17 mouse cellular contexts compared by ENCODE assay signal in the genomic region with DNA sequence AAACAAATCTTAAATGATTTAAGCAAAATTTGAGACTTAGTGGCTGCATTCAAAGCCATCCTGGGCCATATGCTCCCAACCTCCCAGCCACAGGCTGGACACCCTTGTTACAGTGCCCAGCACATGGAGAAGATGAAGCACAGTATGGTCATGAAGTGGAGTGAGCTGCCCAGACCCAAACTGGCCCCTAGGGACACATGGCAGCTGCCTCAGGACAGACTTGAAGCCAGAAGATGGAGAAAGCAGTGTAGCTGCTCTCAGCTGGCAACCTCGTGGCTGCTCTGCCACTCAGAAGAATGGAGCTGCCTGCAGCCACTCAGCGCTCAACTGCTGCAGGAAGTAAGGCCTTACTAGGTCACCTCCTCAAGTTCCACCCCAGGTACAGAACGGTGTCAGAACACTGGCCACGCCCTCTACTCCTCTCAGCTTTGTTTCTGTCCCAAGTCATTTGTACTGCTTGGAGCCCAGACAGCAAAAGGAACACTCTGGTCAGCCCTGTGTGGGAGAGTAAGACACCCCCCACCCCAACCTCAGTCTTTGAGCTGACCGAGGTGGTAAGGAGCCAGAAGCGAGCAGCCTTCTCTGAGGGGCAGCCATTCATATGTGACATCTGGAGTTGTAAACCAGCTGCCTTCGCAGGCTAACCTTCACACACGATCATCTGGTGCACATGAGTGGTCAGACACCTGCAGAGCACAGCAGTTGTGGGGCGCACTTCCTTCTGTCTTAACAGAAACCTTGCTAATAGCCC. TPM values are rescaled to one million over a fixed set of nuclear protein-coding genes. Genes with fewer than 3 reads are reported as not detected.
A peak's percentile ranks its signal among the peaks of the same experiment; 100 is the strongest.
DNase-seq lines count a peak whose midpoint lies in the region; ATAC-seq and TF ChIP-seq lines count a peak whose summit lies in the region.
"Had no signal": no experiment of that assay in that cellular context is flagged by ENCODE, and none has a peak within 500 bp of the region (broad histone marks: within the 10 kb centered on the region; RNA-seq: fewer than 3 reads in every experiment).

No protein-coding gene starts in this region.

- no peaks in the 10 kb centered on the region for H3K27me3 ChIP-seq in liver, postnatal 0 days (ENCODE audit: insufficient read depth, low read length)
- H3K27me3 ChIP-seq in liver, embryonic 11.5 days (replicated peaks; ENCODE audit: control insufficient read depth, insufficient read depth, low read length): no peaks in the 10 kb centered on the region
- no peaks in the 10 kb centered on the region for H3K27me3 ChIP-seq in limb, embryonic 12.5 days
- no peaks in the 10 kb centered on the region for H3K27me3 ChIP-seq in thymus, adult 2 months (ENCODE audit: control insufficient read depth, insufficient read depth, low read length)
- no peaks in the 10 kb centered on the region for H3K27me3 ChIP-seq in midbrain, embryonic 13.5 days
- H3K27me3 ChIP-seq: embryonic facial prominence, embryonic 13.5 days; forebrain, embryonic 15.5 days; liver, embryonic 15.5 days; midbrain, embryonic 15.5 days had no signal

- WGBS in liver, postnatal 0 days (ENCODE audit: insufficient replicate concordance): 60% methylated on average over 9 of the region's 9 CpGs
- WGBS in liver, embryonic 11.5 days: 78% methylated on average over 9 of the region's 9 CpGs
- WGBS in limb, embryonic 12.5 days: 39% methylated on average over 9 of the region's 9 CpGs
- 8% methylated on average over 9 of the region's 9 CpGs for WGBS in thymus, adult 2 months
- 80% methylated on average over 9 of the region's 9 CpGs for WGBS in midbrain, embryonic 13.5 days

- H3K4me3 ChIP-seq in liver, postnatal 0 days (ENCODE audit: low read depth, low read length): no peak overlapping the region
- no peak overlapping the region for H3K4me3 ChIP-seq in liver, embryonic 11.5 days (ENCODE audit: low read depth, low read length)
- H3K4me3 ChIP-seq in limb, embryonic 12.5 days (replicated peaks): no peak overlapping the region
- no peak overlapping the region for H3K4me3 ChIP-seq in thymus, adult 2 months (ENCODE audit: control insufficient read depth, insufficient read depth, low read length)
- H3K4me3 ChIP-seq in midbrain, embryonic 13.5 days (replicated peaks): no peak overlapping the region
- H3K4me3 ChIP-seq: embryonic facial prominence, embryonic 13.5 days; forebrain, embryonic 15.5 days; left cerebral cortex, adult 2 months; liver, embryonic 15.5 days; midbrain, embryonic 15.5 days had no signal

- H3K27ac ChIP-seq in liver, postnatal 0 days (ENCODE audit: low read depth): peak overlapping the region; percentile 39
- no peak overlapping the region for H3K27ac ChIP-seq in liver, embryonic 11.5 days (ENCODE audit: low read depth, low read length)
- 0 out of 2 replicates have a peak overlapping the region, but pooled peaks have one; percentile 42 for H3K27ac ChIP-seq in limb, embryonic 12.5 days
- H3K27ac ChIP-seq in thymus, adult 2 months (ENCODE audit: control insufficient read depth, insufficient read depth, low read length): peak overlapping the region; percentile 87
- H3K27ac ChIP-seq in midbrain, embryonic 13.5 days: no peak overlapping the region
- H3K27ac ChIP-seq: embryonic facial prominence, embryonic 13.5 days; forebrain, embryonic 15.5 days; left cerebral cortex, adult 2 months; liver, embryonic 15.5 days; midbrain, embryonic 15.5 days had no signal

- TF ChIP-seq POLR2A in thymus, adult 2 months (IDR thresholded peaks at IDR 0.05; ENCODE audit: control insufficient read depth, extremely low read depth, insufficient read depth, low read length, poor library complexity): 0 out of 2 replicates have a peak, but pooled peaks have one; percentile 21

- peak; percentile 43 for ATAC-seq in liver, postnatal 0 days
- ATAC-seq in liver, embryonic 11.5 days (replicated peaks; ENCODE audit: low FRiP score): no peak
- no peak for ATAC-seq in limb, embryonic 12.5 days (ENCODE audit: insufficient number of reproducible peaks, insufficient read depth, low FRiP score, low TSS enrichment, low read depth)
- no peak for ATAC-seq in midbrain, embryonic 13.5 days
- ATAC-seq: forebrain, embryonic 15.5 days; midbrain, embryonic 15.5 days had no signal

- no peak for TF ChIP-seq EP300 in liver, postnatal 0 days (IDR thresholded peaks at IDR 0.05; ENCODE audit: low read depth)

- no peak overlapping the region for H3K9ac ChIP-seq in liver, postnatal 0 days (replicated peaks)
- no peak overlapping the region for H3K9ac ChIP-seq in liver, embryonic 11.5 days (ENCODE audit: low read depth, low read length)
- no peak overlapping the region for H3K9ac ChIP-seq in limb, embryonic 12.5 days (replicated peaks)
- H3K9ac ChIP-seq in midbrain, embryonic 13.5 days (replicated peaks): no peak overlapping the region
- H3K9ac ChIP-seq: embryonic facial prominence, embryonic 13.5 days; forebrain, embryonic 15.5 days; liver, embryonic 15.5 days; midbrain, embryonic 15.5 days had no signal

- no peaks in the 10 kb centered on the region for H3K4me1 ChIP-seq in liver, postnatal 0 days (ENCODE audit: insufficient read depth)
- H3K4me1 ChIP-seq in liver, embryonic 11.5 days (replicated peaks; ENCODE audit: control insufficient read depth, insufficient read depth, low read length): no peaks in the 10 kb centered on the region
- peaks cover 25% of the 10 kb centered on the region for H3K4me1 ChIP-seq in limb, embryonic 12.5 days (replicated peaks)
- H3K4me1 ChIP-seq in thymus, adult 2 months (replicated peaks; ENCODE audit: control insufficient read depth, insufficient read depth, low read length): peaks cover 27% of the 10 kb centered on the region
- peaks cover 26% of the 10 kb centered on the region for H3K4me1 ChIP-seq in midbrain, embryonic 13.5 days (replicated peaks)
- H3K4me1 ChIP-seq: liver, embryonic 15.5 days had no signal

- no peaks in the 10 kb centered on the region for H3K9me3 ChIP-seq in liver, postnatal 0 days (ENCODE audit: low read length)
- no peaks in the 10 kb centered on the region for H3K9me3 ChIP-seq in liver, embryonic 11.5 days (ENCODE audit: control insufficient read depth, low read length)
- no peaks in the 10 kb centered on the region for H3K9me3 ChIP-seq in limb, embryonic 12.5 days
- no peaks in the 10 kb centered on the region for H3K9me3 ChIP-seq in midbrain, embryonic 13.5 days
- H3K9me3 ChIP-seq: embryonic facial prominence, embryonic 13.5 days; forebrain, embryonic 15.5 days; liver, embryonic 15.5 days; midbrain, embryonic 15.5 days had no signal

- H3K4me2 ChIP-seq in liver, postnatal 0 days (ENCODE audit: low read depth, low read length): no peak overlapping the region
- H3K4me2 ChIP-seq in liver, embryonic 11.5 days: no peak overlapping the region
- no peak overlapping the region for H3K4me2 ChIP-seq in limb, embryonic 12.5 days
- H3K4me2 ChIP-seq in midbrain, embryonic 13.5 days (replicated peaks): no peak overlapping the region
- H3K4me2 ChIP-seq: embryonic facial prominence, embryonic 13.5 days; forebrain, embryonic 15.5 days; liver, embryonic 15.5 days; midbrain, embryonic 15.5 days had no signal

- H3K36me3 ChIP-seq in liver, postnatal 0 days (replicated peaks; ENCODE audit: insufficient read depth, low read length): peaks cover 7% of the 10 kb centered on the region
- H3K36me3 ChIP-seq in liver, embryonic 11.5 days (ENCODE audit: control insufficient read depth, insufficient read depth, low read length): peaks cover 2% of the 10 kb centered on the region
- peaks cover 26% of the 10 kb centered on the region for H3K36me3 ChIP-seq in limb, embryonic 12.5 days
- H3K36me3 ChIP-seq in thymus, adult 2 months (ENCODE audit: control insufficient read depth, insufficient read depth, low read length): no peaks in the 10 kb centered on the region
- peaks cover 38% of the 10 kb centered on the region for H3K36me3 ChIP-seq in midbrain, embryonic 13.5 days
- H3K36me3 ChIP-seq: forebrain, embryonic 15.5 days; liver, embryonic 15.5 days; midbrain, embryonic 15.5 days had no signal

- TF ChIP-seq CTCF in liver, postnatal 0 days (IDR thresholded peaks at IDR 0.05; ENCODE audit: low read depth): 0 out of 2 replicates have a peak, but pooled peaks have one; percentile 7
- TF ChIP-seq CTCF in thymus, adult 2 months (IDR thresholded peaks at IDR 0.05; ENCODE audit: borderline replicate concordance, control insufficient read depth, extremely low read depth, insufficient read depth, low read length, poor library complexity): peak; percentile 23; the same call in 1 of the 2 replicates

- DNase-seq in liver, postnatal 0 days: peak; percentile 28
- DNase-seq in liver, embryonic 11.5 days (ENCODE audit: low spot score): no peak
- DNase-seq in MN1 (ENCODE audit: low spot score): peak; percentile 28
- DNase-seq in thymus, adult 2 months: peak; percentile 66
- DNase-seq in cerebellum, adult 9-11 months: no peak
- DNase-seq in ovary, postnatal 14 days (ENCODE audit: low spot score): no peak
- DNase-seq: adrenal gland, postnatal 25 days; cerebellum, adult 18-20 months; heart, postnatal 36 days; kidney, postnatal 14 days had no signal

RNA-seq across cellular contexts. Expression of a gene that starts 48.7 kb away (rescaled TPM):
- polyA plus RNA-seq in liver, postnatal 0 days (2015; fragmentation: Nextera tagmentation; extraction: Ambion mirVana): 145 and 152 TPM in 2 replicates
- 38.0 and 40.6 TPM in 2 replicates for polyA plus RNA-seq in liver, embryonic 11.5 days (2014; fragmentation: Nextera tagmentation; extraction: Ambion mirVana)
- 4.3 and 6.0 TPM in 2 replicates for polyA plus RNA-seq in limb, embryonic 12.5 days (2016; fragmentation: Nextera tagmentation; extraction: Ambion mirVana)
- 10.5 and 12.3 TPM in 2 replicates for polyA plus RNA-seq in thymus, adult 2 months (2012; rRNA removed)
- polyA plus RNA-seq in midbrain, embryonic 13.5 days (2015; fragmentation: Nextera tagmentation; extraction: Ambion mirVana): 2.6 and 3.7 TPM in 2 replicates

Comparison
In these comparisons a context has a peak if more than half of its experiments do, and no peak if none do; other contexts are left out.
1. DNase-seq: peak in liver, postnatal 0 days (single experiment), MN1 (single experiment) and thymus, adult 2 months (single experiment); none in liver, embryonic 11.5 days (single experiment), cerebellum, adult 9-11 months (single experiment) and ovary, postnatal 14 days (single experiment).
2. H3K27ac ChIP-seq: peak in liver, postnatal 0 days (single experiment), limb, embryonic 12.5 days (single experiment) and thymus, adult 2 months (single experiment); none in liver, embryonic 11.5 days (single experiment) and midbrain, embryonic 13.5 days (single experiment).